ENCODE assay signal across 9 mouse cellular contexts in genomic region chr8:94330733-94331132, GRCm38 (mm10). TPM values are rescaled to one million over a fixed set of nuclear protein-coding genes. Genes with fewer than 3 reads are reported as not detected.
DNase-seq lines count a peak whose midpoint lies in the region; ATAC-seq lines count a peak whose summit lies in the region.
"Had no signal": no experiment of that assay in that cellular context is flagged by ENCODE, and none has a peak within 500 bp of the region (broad histone marks: within the 10 kb centered on the region; RNA-seq: fewer than 3 reads in every experiment).

No protein-coding gene starts in this region.

- no peak overlapping the region for H3K9ac ChIP-seq in heart, embryonic 16.5 days (ENCODE audit: low read length)
- H3K9ac ChIP-seq in embryonic facial prominence, embryonic 11.5 days (replicated peaks; ENCODE audit: low read length) = no peak overlapping the region
- H3K9ac ChIP-seq in hindbrain, embryonic 16.5 days (ENCODE audit: low read depth, low read length) = no peak overlapping the region
- no peak overlapping the region for H3K9ac ChIP-seq in liver, embryonic 13.5 days
- H3K9ac ChIP-seq in neural tube, embryonic 11.5 days (ENCODE audit: low read length) = no peak overlapping the region
- H3K9ac ChIP-seq: liver, embryonic 15.5 days had no signal

- no peak overlapping the region for H3K4me2 ChIP-seq in heart, embryonic 16.5 days (ENCODE audit: low read depth, low read length)
- H3K4me2 ChIP-seq in embryonic facial prominence, embryonic 11.5 days (ENCODE audit: low read depth, low read length) = no peak overlapping the region
- H3K4me2 ChIP-seq in hindbrain, embryonic 16.5 days (ENCODE audit: low read length) = no peak overlapping the region
- no peak overlapping the region for H3K4me2 ChIP-seq in liver, embryonic 13.5 days
- H3K4me2 ChIP-seq in neural tube, embryonic 11.5 days (ENCODE audit: low read depth) = no peak overlapping the region
- H3K4me2 ChIP-seq: liver, embryonic 15.5 days had no signal

- H3K4me3 ChIP-seq in heart, embryonic 16.5 days (ENCODE audit: low read length) = no peak overlapping the region
- H3K4me3 ChIP-seq in embryonic facial prominence, embryonic 11.5 days (ENCODE audit: low read depth, low read length) = no peak overlapping the region
- no peak overlapping the region for H3K4me3 ChIP-seq in hindbrain, embryonic 16.5 days (ENCODE audit: low read length)
- H3K4me3 ChIP-seq in liver, embryonic 13.5 days (replicated peaks) = no peak overlapping the region
- no peak overlapping the region for H3K4me3 ChIP-seq in neural tube, embryonic 11.5 days (ENCODE audit: low read depth, low read length)
- H3K4me3 ChIP-seq: liver, embryonic 15.5 days had no signal

- DNase-seq in heart, adult 11 months = no peak
- DNase-seq in WW6 (ENCODE audit: low read depth, low spot score) = peak; percentile 43
- peak; percentile 85 for DNase-seq in embryonic facial prominence, embryonic 11.5 days (ENCODE audit: low spot score)
- peak; percentile 44 for DNase-seq in liver, embryonic 13.5 days
- peak; percentile 59 for DNase-seq in neural tube, embryonic 11.5 days (ENCODE audit: low spot score)
- no peak for DNase-seq in right cerebral cortex, postnatal 14 days

- H3K27me3 ChIP-seq in heart, embryonic 16.5 days (ENCODE audit: control insufficient read depth, insufficient read depth, low read length) = no peaks in the 10 kb centered on the region
- H3K27me3 ChIP-seq in embryonic facial prominence, embryonic 11.5 days (ENCODE audit: control insufficient read depth, insufficient read depth, low read length) = no peaks in the 10 kb centered on the region
- H3K27me3 ChIP-seq in hindbrain, embryonic 16.5 days (replicated peaks; ENCODE audit: control insufficient read depth, insufficient read depth, low read length) = no peaks in the 10 kb centered on the region
- H3K27me3 ChIP-seq in liver, embryonic 13.5 days = no peaks in the 10 kb centered on the region
- H3K27me3 ChIP-seq in neural tube, embryonic 11.5 days (ENCODE audit: control insufficient read depth, insufficient read depth, low read length) = no peaks in the 10 kb centered on the region
- H3K27me3 ChIP-seq: liver, embryonic 15.5 days had no signal

- WGBS in heart, embryonic 16.5 days = 24% methylated on average over 4 of the region's 4 CpGs
- WGBS in embryonic facial prominence, embryonic 11.5 days = 36% methylated on average over 4 of the region's 4 CpGs
- WGBS in hindbrain, embryonic 16.5 days = 31% methylated on average over 4 of the region's 4 CpGs
- WGBS in liver, embryonic 13.5 days (ENCODE audit: insufficient replicate concordance) = 29% methylated on average over 4 of the region's 4 CpGs
- WGBS in neural tube, embryonic 11.5 days = 30% methylated on average over 4 of the region's 4 CpGs

- no peaks in the 10 kb centered on the region for H3K4me1 ChIP-seq in heart, embryonic 16.5 days (ENCODE audit: control insufficient read depth, insufficient read depth, low read length)
- H3K4me1 ChIP-seq in embryonic facial prominence, embryonic 11.5 days (ENCODE audit: control insufficient read depth, insufficient read depth, low read length) = no peaks in the 10 kb centered on the region
- 0 out of 2 replicates have a peak, but pooled peaks cover 3% of the 10 kb centered on the region for H3K4me1 ChIP-seq in hindbrain, embryonic 16.5 days (ENCODE audit: control insufficient read depth, insufficient read depth, low read depth, low read length)
- no peaks in the 10 kb centered on the region for H3K4me1 ChIP-seq in liver, embryonic 13.5 days (replicated peaks)
- no peaks in the 10 kb centered on the region; the same call in 1 of the 2 replicates for H3K4me1 ChIP-seq in neural tube, embryonic 11.5 days (ENCODE audit: control insufficient read depth, insufficient read depth, low read length)
- H3K4me1 ChIP-seq: liver, embryonic 15.5 days had no signal

- 0 out of 2 replicates have a peak, but pooled peaks have one; percentile 37 for ATAC-seq in heart, embryonic 16.5 days (replicated peaks; ENCODE audit: extremely low read depth, insufficient read depth, low FRiP score)
- ATAC-seq in embryonic facial prominence, embryonic 11.5 days (replicated peaks; ENCODE audit: insufficient number of reproducible peaks, low FRiP score, low TSS enrichment, low read depth) = no peak
- peak; percentile 75 for ATAC-seq in hindbrain, embryonic 16.5 days
- 0 out of 2 replicates have a peak, but pooled peaks have one; percentile 34 for ATAC-seq in liver, embryonic 13.5 days (ENCODE audit: low read depth)
- ATAC-seq in neural tube, embryonic 11.5 days (ENCODE audit: insufficient read depth, low FRiP score, low TSS enrichment) = no peak

- no peaks in the 10 kb centered on the region for H3K36me3 ChIP-seq in heart, embryonic 16.5 days (ENCODE audit: control insufficient read depth, insufficient read depth)
- no peaks in the 10 kb centered on the region for H3K36me3 ChIP-seq in embryonic facial prominence, embryonic 11.5 days (replicated peaks; ENCODE audit: control insufficient read depth, insufficient read depth, low read depth, low read length)
- H3K36me3 ChIP-seq in hindbrain, embryonic 16.5 days (ENCODE audit: control insufficient read depth, insufficient read depth, low read length) = no peaks in the 10 kb centered on the region
- no peaks in the 10 kb centered on the region for H3K36me3 ChIP-seq in liver, embryonic 13.5 days
- no peaks in the 10 kb centered on the region for H3K36me3 ChIP-seq in neural tube, embryonic 11.5 days (ENCODE audit: control insufficient read depth, insufficient read depth, low read length)
- H3K36me3 ChIP-seq: liver, embryonic 15.5 days had no signal

- no peak overlapping the region for H3K27ac ChIP-seq in heart, embryonic 16.5 days (ENCODE audit: low read length)
- H3K27ac ChIP-seq in embryonic facial prominence, embryonic 11.5 days (replicated peaks; ENCODE audit: low read depth, low read length) = no peak overlapping the region
- H3K27ac ChIP-seq in hindbrain, embryonic 16.5 days (ENCODE audit: low read depth, low read length) = no peak overlapping the region
- H3K27ac ChIP-seq in liver, embryonic 13.5 days = no peak overlapping the region
- H3K27ac ChIP-seq in neural tube, embryonic 11.5 days (ENCODE audit: low read depth, low read length) = no peak overlapping the region
- H3K27ac ChIP-seq: liver, embryonic 15.5 days had no signal

- no peaks in the 10 kb centered on the region for H3K9me3 ChIP-seq in heart, embryonic 16.5 days (replicated peaks; ENCODE audit: control insufficient read depth, low read length)
- no peaks in the 10 kb centered on the region for H3K9me3 ChIP-seq in embryonic facial prominence, embryonic 11.5 days (replicated peaks; ENCODE audit: control insufficient read depth, low read length)
- H3K9me3 ChIP-seq in hindbrain, embryonic 16.5 days (ENCODE audit: control insufficient read depth, low read length) = no peaks in the 10 kb centered on the region
- H3K9me3 ChIP-seq in liver, embryonic 13.5 days (replicated peaks) = no peaks in the 10 kb centered on the region
- H3K9me3 ChIP-seq in neural tube, embryonic 11.5 days (ENCODE audit: control insufficient read depth, low read length) = no peaks in the 10 kb centered on the region
- H3K9me3 ChIP-seq: liver, embryonic 15.5 days had no signal

RNA-seq across cellular contexts. Expression of gene Slc12a3, which starts 1.7 kb away (rescaled TPM):
- not detected in 2 replicates for polyA plus RNA-seq in heart, embryonic 16.5 days (2015; fragmentation: Nextera tagmentation; extraction: Ambion mirVana)
- polyA plus RNA-seq in embryonic facial prominence, embryonic 11.5 days (2014; fragmentation: Nextera tagmentation; extraction: Ambion mirVana) = not detected in 2 replicates
- 0.11 and 0.21 TPM in 2 replicates for polyA plus RNA-seq in hindbrain, embryonic 16.5 days (2015; fragmentation: Nextera tagmentation; extraction: Ambion mirVana)
- not detected in 2 replicates for polyA plus RNA-seq in liver, embryonic 13.5 days (2015; fragmentation: Nextera tagmentation; extraction: Ambion mirVana)
- not detected in 2 replicates for polyA plus RNA-seq in neural tube, embryonic 11.5 days (2014; fragmentation: Nextera tagmentation; extraction: Ambion mirVana)

RNA-seq across cellular contexts. Expression of gene Herpud1, which starts 55.5 kb away (rescaled TPM):
- 107 and 120 TPM in 2 replicates for polyA plus RNA-seq in heart, embryonic 16.5 days (2015; fragmentation: Nextera tagmentation; extraction: Ambion mirVana)
- polyA plus RNA-seq in embryonic facial prominence, embryonic 11.5 days (2014; fragmentation: Nextera tagmentation; extraction: Ambion mirVana) = 54.6 and 54.8 TPM in 2 replicates
- polyA plus RNA-seq in hindbrain, embryonic 16.5 days (2015; fragmentation: Nextera tagmentation; extraction: Ambion mirVana) = 71.3 and 77.9 TPM in 2 replicates
- polyA plus RNA-seq in liver, embryonic 13.5 days (2015; fragmentation: Nextera tagmentation; extraction: Ambion mirVana) = 78.4 and 84.2 TPM in 2 replicates
- polyA plus RNA-seq in neural tube, embryonic 11.5 days (2014; fragmentation: Nextera tagmentation; extraction: Ambion mirVana) = 58.4 and 59.3 TPM in 2 replicates

Comparison
In these comparisons a context has a peak if more than half of its experiments do, and no peak if none do; other contexts are left out.
1. ATAC-seq: peak in heart, embryonic 16.5 days (single experiment), hindbrain, embryonic 16.5 days (single experiment) and liver, embryonic 13.5 days (single experiment); none in embryonic facial prominence, embryonic 11.5 days (single experiment) and neural tube, embryonic 11.5 days (single experiment).
2. DNase-seq: peak in WW6 (single experiment), embryonic facial prominence, embryonic 11.5 days (single experiment), liver, embryonic 13.5 days (single experiment) and neural tube, embryonic 11.5 days (single experiment); none in heart, adult 11 months (single experiment) and right cerebral cortex, postnatal 14 days (single experiment).